Mouse (Mus musculus): ENCODE results near the gene Boc. TPM values are rescaled to one million over a fixed set of nuclear protein-coding genes. Genes with fewer than 3 reads are reported as not detected.
"Not testable (repeated sequence)": the region's sequence is repeated elsewhere in the genome, so short reads cannot be mapped to it uniquely, and the experiment has no call there.

Gene Boc
- polyA plus RNA-seq, 1 experiment from 2014 or later, result 13.5 TPM

DNA sequence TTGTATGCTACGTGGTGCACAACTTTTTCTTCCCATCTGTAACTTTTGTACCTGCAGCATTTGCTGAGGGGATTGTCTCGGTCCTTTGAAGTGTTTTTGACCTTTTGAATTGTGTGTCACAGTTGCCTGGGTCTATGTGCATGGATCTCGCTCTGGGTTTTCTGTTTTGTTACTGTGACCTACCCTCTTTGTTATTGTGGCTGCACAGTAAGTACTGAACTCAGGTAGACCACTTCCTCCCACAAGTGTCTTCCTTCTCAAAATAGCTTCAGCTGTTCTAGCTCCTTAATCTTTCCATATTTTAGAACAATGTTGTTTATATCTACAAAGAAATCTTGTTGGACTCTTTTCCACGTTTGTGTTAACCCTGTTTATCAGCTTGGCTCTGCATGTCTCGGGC is 97.8 kb downstream of the Boc start:
- no peak for TF ChIP-seq CTCF (IDR thresholded peaks at IDR 0.05; ENCODE audit: low read depth)
- H3K9me3 ChIP-seq (replicated peaks; ENCODE audit: low read length), result no peaks in the 10 kb centered on the region
- no peak overlapping the region for H3K9ac ChIP-seq (ENCODE audit: low read depth, low read length)
- DNase-seq (ENCODE audit: low spot score), result no peak
- WGBS, result 76% methylated on average over 5 of the region's 5 CpGs
- H3K4me2 ChIP-seq (ENCODE audit: low read length), result no peak overlapping the region
- no peak for ATAC-seq (replicated peaks; ENCODE audit: low FRiP score, low read depth)
- H3K4me3 ChIP-seq (replicated peaks; ENCODE audit: low read depth, low read length), result no peak overlapping the region
- no peaks in the 10 kb centered on the region for H3K27me3 ChIP-seq (ENCODE audit: insufficient read depth, low read length)
- H3K36me3 ChIP-seq (ENCODE audit: insufficient read depth, low read length), result no peaks in the 10 kb centered on the region
- H3K27ac ChIP-seq, result no peak overlapping the region
- no peaks in the 10 kb centered on the region for H3K4me1 ChIP-seq (replicated peaks; ENCODE audit: insufficient read depth, low read length)

- no peak for TF ChIP-seq CTCF (IDR thresholded peaks at IDR 0.05; ENCODE audit: low read depth)
- Histone ChIP-seq H3K36me3 (ENCODE audit: insufficient read depth, low read length) (no peaks in the 10 kb centered on the region), H3K4me1 (replicated peaks; ENCODE audit: insufficient read depth, low read length) (no peaks in the 10 kb centered on the region), H3K4me2 (ENCODE audit: low read length) (no peak overlapping the region), H3K4me3 (replicated peaks; ENCODE audit: low read depth, low read length) (no peak overlapping the region), H3K27ac (no peak overlapping the region), H3K9ac (ENCODE audit: low read depth, low read length) (no peak overlapping the region), H3K27me3 (ENCODE audit: insufficient read depth, low read length) (no peaks in the 10 kb centered on the region), H3K9me3 (replicated peaks; ENCODE audit: low read length) (no peaks in the 10 kb centered on the region)
- ATAC-seq (replicated peaks; ENCODE audit: low FRiP score, low read depth) (no peak), DNase-seq (ENCODE audit: low spot score) (no peak)
- WGBS, result 95% methylated on average over 2 of the region's 2 CpGs
Measured at GRCm38 (mm10) chr16:44458826-44459225, 99.9 kb downstream of the Boc start.

GRCm38 (mm10) chr16:44457858-44458257 is 100.8 kb downstream of the Boc start:
- H3K4me1 ChIP-seq (replicated peaks; ENCODE audit: insufficient read depth, low read length), result no peaks in the 10 kb centered on the region
- no peak overlapping the region for H3K9ac ChIP-seq (ENCODE audit: low read depth, low read length)

GRCm38 (mm10) chr16:44441913-44442312 is 116.8 kb downstream of the Boc start:
- ATAC-seq (replicated peaks; ENCODE audit: low FRiP score, low read depth); H3K9me3 ChIP-seq (replicated peaks; ENCODE audit: low read length); DNase-seq (ENCODE audit: low spot score); H3K4me3 ChIP-seq (replicated peaks; ENCODE audit: low read depth, low read length); H3K4me1 ChIP-seq (replicated peaks; ENCODE audit: insufficient read depth, low read length); H3K4me2 ChIP-seq (ENCODE audit: low read length); H3K36me3 ChIP-seq (ENCODE audit: insufficient read depth, low read length); H3K27me3 ChIP-seq (ENCODE audit: insufficient read depth, low read length); H3K27ac ChIP-seq; H3K9ac ChIP-seq (ENCODE audit: low read depth, low read length): not testable (repeated sequence)
- whole genome bisulfite sequencing, result 96% methylated on average over 15 of the region's 15 CpGs

More at GRCm38 (mm10) chr16:44457858-44458257, 100.8 kb downstream of the Boc start:
- Histone ChIP-seq H3K36me3 (ENCODE audit: insufficient read depth, low read length) (no peaks in the 10 kb centered on the region), H3K4me3 (replicated peaks; ENCODE audit: low read depth, low read length) (no peak overlapping the region), H3K4me2 (ENCODE audit: low read length) (no peak overlapping the region), H3K27me3 (ENCODE audit: insufficient read depth, low read length) (no peaks in the 10 kb centered on the region), H3K27ac (no peak overlapping the region), H3K9me3 (replicated peaks; ENCODE audit: low read length) (no peaks in the 10 kb centered on the region)
- 90% methylated on average over 2 of the region's 2 CpGs for whole genome bisulfite sequencing
- no peak for DNase-seq (ENCODE audit: low spot score)
- TF ChIP-seq CTCF (IDR thresholded peaks at IDR 0.05; ENCODE audit: low read depth), result no peak
- ATAC-seq (replicated peaks; ENCODE audit: low FRiP score, low read depth), result no peak

DNA sequence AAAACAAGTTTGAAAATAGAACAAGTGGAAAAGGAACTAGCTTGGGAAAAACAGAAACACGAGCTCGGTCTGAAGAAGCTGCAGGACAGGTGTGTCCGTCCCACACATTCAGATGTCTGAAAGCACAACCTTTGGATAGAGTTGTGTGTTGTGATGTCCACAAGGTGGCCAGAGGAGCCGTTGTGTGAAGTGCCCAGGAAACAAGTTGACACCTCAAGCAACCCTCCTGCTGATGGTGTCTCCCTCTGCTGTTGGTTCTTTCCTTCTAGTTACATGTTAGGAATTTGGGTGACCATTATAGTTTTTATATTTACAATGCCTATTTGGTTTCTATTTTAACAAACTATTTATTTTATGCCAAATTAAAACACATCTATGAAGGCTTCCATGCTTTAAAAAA is 123.2 kb downstream of the Boc start:
- Histone ChIP-seq H3K4me2 (ENCODE audit: low read length) (no peak overlapping the region), H3K9me3 (replicated peaks; ENCODE audit: low read length) (no peaks in the 10 kb centered on the region), H3K9ac (ENCODE audit: low read depth, low read length) (no peak overlapping the region), H3K4me3 (replicated peaks; ENCODE audit: low read depth, low read length) (no peak overlapping the region), H3K36me3 (ENCODE audit: insufficient read depth, low read length) (no peaks in the 10 kb centered on the region), H3K27ac (no peak overlapping the region), H3K27me3 (ENCODE audit: insufficient read depth, low read length) (no peaks in the 10 kb centered on the region), H3K4me1 (replicated peaks; ENCODE audit: insufficient read depth, low read length) (no peaks in the 10 kb centered on the region)
- 62% methylated on average over 4 of the region's 4 CpGs for WGBS
- TF ChIP-seq CTCF (IDR thresholded peaks at IDR 0.05; ENCODE audit: low read depth), result peak; percentile 55
- ATAC-seq (replicated peaks; ENCODE audit: low FRiP score, low read depth), result no peak
- DNase-seq (ENCODE audit: low spot score), result peak; percentile 12

Small RNA genes lying within 50 kb of the gene (microRNA-seq; reads per million reads assigned to microRNA genes)
- 3.4 reads per million, percentile 9 among the genes with 10 or more reads in this experiment for gene Mir3081

Other genes with a start within 250 kb of the Boc start
- 0.92 and 1.4 TPM in 2 replicates for gene Sidt1, start 225.7 kb downstream of the Boc start, polyA plus RNA-seq (2015; fragmentation: Nextera tagmentation; extraction: Ambion mirVana)
- gene Spice1, start 211.8 kb downstream of the Boc start, polyA plus RNA-seq (2015; fragmentation: Nextera tagmentation; extraction: Ambion mirVana), result 17.9 and 18.8 TPM in 2 replicates
- 0.50 and 0.53 TPM in 2 replicates for gene Cfap44, start 164.1 kb downstream of the Boc start, polyA plus RNA-seq (2015; fragmentation: Nextera tagmentation; extraction: Ambion mirVana)
- gene Nepro, start 165.4 kb upstream of the Boc start, polyA plus RNA-seq (2015; fragmentation: Nextera tagmentation; extraction: Ambion mirVana), result 5.1 and 5.3 TPM in 2 replicates
- gene Gtpbp8, start 187.5 kb upstream of the Boc start, polyA plus RNA-seq (2015; fragmentation: Nextera tagmentation; extraction: Ambion mirVana), result 30.5 and 30.6 TPM in 2 replicates
- gene Cd200r1, start 206.8 kb upstream of the Boc start, polyA plus RNA-seq (2015; fragmentation: Nextera tagmentation; extraction: Ambion mirVana), result 0.69 and 0.97 TPM in 2 replicates

Measured in kidney, postnatal 0 days (tissue).